Mouse (Mus musculus) thymus, adult 2 months (tissue): Measurements from ENCODE around the gene Smg9.

ENCODE experiments used
- CTCF ChIP-seq: fragments of 200-500 bp; IDR thresholded peaks from 2 replicates; pipeline ENCODE4 v1.5.1; 2012; ENCODE audit warnings: mild to moderate bottlenecking, control low read depth, low read length, moderate library complexity, borderline replicate concordance; ENCODE audit not compliant: control insufficient read depth, poor library complexity, insufficient read depth; ENCODE audit errors: extremely low read depth
- POLR2A ChIP-seq: fragments of 200-500 bp; IDR thresholded peaks from 2 replicates; pipeline ENCODE4 v1.6.1; 2012; ENCODE audit warnings: mild to moderate bottlenecking, low read length, control low read depth, moderate library complexity; ENCODE audit not compliant: control insufficient read depth, poor library complexity, insufficient read depth; ENCODE audit errors: extremely low read depth

DNA sequence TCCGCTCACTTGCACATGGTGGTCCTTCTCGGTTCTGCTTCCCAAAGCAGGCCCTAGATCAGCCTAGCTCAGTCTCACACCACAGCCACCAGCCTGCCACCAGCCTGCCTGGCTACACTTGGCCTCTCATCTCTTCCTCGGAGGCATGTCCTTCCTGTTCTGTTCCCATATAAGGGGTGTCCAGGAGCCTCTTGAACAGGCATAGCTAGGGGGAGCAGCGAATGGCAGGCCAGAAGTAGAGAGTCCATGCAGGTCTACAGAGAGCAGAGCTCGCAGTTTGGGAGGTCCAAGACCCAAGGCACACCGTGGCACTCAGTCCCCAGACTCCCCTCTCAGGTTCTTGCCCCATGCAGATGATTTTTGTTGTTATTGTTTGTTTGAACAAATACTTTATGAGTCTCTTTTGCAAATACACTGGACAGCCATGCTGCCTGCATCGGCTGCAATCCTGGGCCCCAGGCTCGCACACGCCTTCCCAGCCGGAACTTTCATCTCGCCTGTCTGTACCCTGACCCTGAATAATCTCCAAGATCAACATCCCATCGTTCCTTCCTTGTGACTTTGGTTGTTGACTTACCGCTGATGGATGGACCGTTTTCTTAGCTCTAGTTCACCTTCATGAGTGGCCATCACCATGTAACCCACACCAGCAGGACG, 23.8 kb downstream of the Smg9 start:
- no peak for TF ChIP-seq CTCF
- TF ChIP-seq POLR2A: no peak
